Mouse (Mus musculus): Measurements from ENCODE around the gene Psip1. TPM values are rescaled to one million over a fixed set of nuclear protein-coding genes. Genes with fewer than 3 reads are reported as not detected.
A peak's percentile ranks its signal among the peaks of the same experiment; 100 is the strongest.

The Psip1 gene
- polyA plus RNA-seq, 1 experiment, result 24.0 TPM

DNA sequence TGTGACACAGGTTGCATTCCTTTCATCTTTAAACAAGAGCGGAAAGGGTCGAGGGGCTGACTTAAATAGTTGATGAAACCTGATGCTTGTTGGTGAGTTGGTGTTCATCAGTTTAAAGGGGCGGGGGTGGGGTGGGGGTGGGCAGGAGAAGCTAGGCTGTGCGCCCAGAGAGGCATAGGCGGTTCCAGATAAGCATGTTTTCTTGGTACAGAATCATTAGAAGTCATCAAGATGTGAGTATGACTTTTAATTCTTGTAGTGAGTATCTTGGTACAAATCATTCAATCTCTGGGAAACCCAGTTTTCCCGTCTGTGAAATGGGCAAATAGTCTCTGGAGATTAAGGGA, 40.7 kb upstream of the Psip1 start:
- Histone ChIP-seq H3K4me2 (ENCODE audit: low read depth) (no peak overlapping the region), H3K4me3 (no peak overlapping the region), H3K36me3 (ENCODE audit: control insufficient read depth, insufficient read depth) (no peaks in the 10 kb centered on the region), H3ac (ENCODE audit: control insufficient read depth, insufficient read length) (no peak overlapping the region), H3K79me2 (ENCODE audit: control insufficient read depth, insufficient read depth) (no peaks in the 10 kb centered on the region), H3K27me3 (ENCODE audit: control insufficient read depth, insufficient read depth, insufficient read length) (no peaks in the 10 kb centered on the region)
- TF ChIP-seq TCF12 (IDR thresholded peaks at IDR 0.05; ENCODE audit: insufficient read depth, poor library complexity, severe bottlenecking), result no peak
- no peak for TF ChIP-seq SRF (IDR thresholded peaks at IDR 0.05; ENCODE audit: control insufficient read depth, insufficient read length, low read depth)
- no peak for TF ChIP-seq MAX (IDR thresholded peaks at IDR 0.05; ENCODE audit: low read depth)

DNA sequence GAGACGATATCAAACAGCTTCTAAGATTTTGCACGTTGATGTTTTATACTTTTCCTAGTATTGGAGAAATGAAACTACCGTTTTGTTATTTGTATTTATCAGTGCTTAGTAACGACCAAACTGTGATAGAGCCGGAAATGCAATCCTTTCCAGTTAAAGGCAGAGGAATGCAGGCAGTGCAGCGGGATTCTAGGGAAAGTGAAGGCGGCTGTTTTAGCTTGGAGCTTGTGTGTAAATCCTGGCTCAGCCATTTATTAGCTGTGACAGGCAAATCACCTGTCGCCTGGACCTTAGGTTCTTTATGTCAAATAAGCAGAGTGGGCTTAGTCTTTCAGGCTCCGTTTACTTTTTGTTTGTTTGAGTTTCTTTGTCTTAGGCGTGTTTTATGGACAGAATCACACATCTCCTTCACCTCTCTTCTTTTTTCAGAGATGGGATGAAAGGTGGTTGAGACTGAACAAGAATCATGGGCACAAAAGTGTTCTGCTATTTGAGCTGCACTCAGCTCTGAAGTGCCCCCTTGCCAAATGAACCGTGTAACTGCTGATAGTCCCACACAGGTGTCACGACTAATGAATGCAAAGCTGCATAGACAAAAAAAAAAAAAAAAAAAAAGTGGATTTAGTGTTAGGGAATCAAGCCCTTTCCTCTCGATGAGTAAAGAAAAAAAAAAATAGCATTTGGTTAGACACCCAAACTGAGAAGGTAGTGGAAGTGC, 40.2 kb upstream of the Psip1 start:
- Histone ChIP-seq H3K4me3 (peak overlapping the region; percentile 78), H3K79me2 (ENCODE audit: control insufficient read depth, insufficient read depth) (no peaks in the 10 kb centered on the region), H3K4me2 (ENCODE audit: low read depth) (peak overlapping the region; percentile 91), H3K36me3 (ENCODE audit: control insufficient read depth, insufficient read depth) (no peaks in the 10 kb centered on the region), H3K27me3 (ENCODE audit: control insufficient read depth, insufficient read depth, insufficient read length) (no peaks in the 10 kb centered on the region), H3ac (ENCODE audit: control insufficient read depth, insufficient read length) (peak overlapping the region; percentile 15)
- TF ChIP-seq MYOG (IDR thresholded peaks at IDR 0.05; ENCODE audit: control insufficient read depth in 1 of 3, insufficient read depth in 1 of 3, insufficient read length in 2 of 3, low read depth in 2 of 3), result no peak
- no peak for TF ChIP-seq POLR2A (IDR thresholded peaks at IDR 0.05; ENCODE audit: insufficient read length, low read depth)
- TF ChIP-seq MYOD1 (IDR thresholded peaks at IDR 0.05; ENCODE audit: control insufficient read depth in 1 of 3, insufficient read length in 2 of 3, low read depth in 2 of 3), result no peak
- no peak for TF ChIP-seq SRF (IDR thresholded peaks at IDR 0.05; ENCODE audit: control insufficient read depth, insufficient read length, low read depth)
- no peak for TF ChIP-seq USF1 (IDR thresholded peaks at IDR 0.05; ENCODE audit: low read depth)
- TF ChIP-seq CEBPB (IDR thresholded peaks at IDR 0.05; ENCODE audit: insufficient read depth, poor library complexity, severe bottlenecking), result no peak
- no peak for TF ChIP-seq E2F4 (IDR thresholded peaks at IDR 0.05; ENCODE audit: insufficient read depth)
- TF ChIP-seq POLR2AphosphoS2 (IDR thresholded peaks at IDR 0.05; ENCODE audit: insufficient read length, low read depth), result no peak
- no peak for TF ChIP-seq MAX (IDR thresholded peaks at IDR 0.05; ENCODE audit: low read depth)
- no peak for TF ChIP-seq TCF3 (IDR thresholded peaks at IDR 0.05; ENCODE audit: insufficient read length, low read depth)
- TF ChIP-seq TCF12 (IDR thresholded peaks at IDR 0.05; ENCODE audit: insufficient read depth, poor library complexity, severe bottlenecking), result no peak
- TF ChIP-seq REST (IDR thresholded peaks at IDR 0.05; ENCODE audit: insufficient read depth, insufficient read length), result no peak

DNA sequence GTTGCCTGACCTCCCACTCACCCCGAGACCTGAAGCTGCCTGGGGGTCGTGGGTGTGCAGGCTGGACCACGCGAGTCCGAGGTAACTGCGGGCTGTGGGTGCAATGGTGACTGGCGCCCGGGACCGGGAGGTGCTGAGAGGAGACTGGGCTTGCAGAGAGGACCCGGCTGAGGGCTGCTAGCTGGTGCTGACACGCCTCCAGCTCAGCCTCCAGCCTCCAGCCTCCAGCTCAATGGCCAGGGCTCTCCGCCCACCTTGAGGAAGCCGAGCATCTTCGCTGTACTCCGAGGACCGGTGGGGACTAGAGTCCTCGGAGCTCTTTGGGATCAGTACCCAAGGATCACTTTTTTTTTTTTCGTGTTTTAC, 39.4 kb upstream of the Psip1 start:
- no peaks in the 10 kb centered on the region for H3K27me3 ChIP-seq (ENCODE audit: control insufficient read depth, insufficient read depth, insufficient read length)
- H3ac ChIP-seq (ENCODE audit: control insufficient read depth, insufficient read length), result peak overlapping the region; percentile 15
- TF ChIP-seq REST (IDR thresholded peaks at IDR 0.05; ENCODE audit: insufficient read depth, insufficient read length) (no peak), TCF3 (IDR thresholded peaks at IDR 0.05; ENCODE audit: insufficient read length, low read depth) (no peak), MYOD1 (IDR thresholded peaks at IDR 0.05; ENCODE audit: control insufficient read depth in 1 of 3, insufficient read length in 2 of 3, low read depth in 2 of 3) (no peak), USF1 (IDR thresholded peaks at IDR 0.05; ENCODE audit: low read depth) (no peak), E2F4 (IDR thresholded peaks at IDR 0.05; ENCODE audit: insufficient read depth) (no peak), SRF (IDR thresholded peaks at IDR 0.05; ENCODE audit: control insufficient read depth, insufficient read length, low read depth) (no peak), POLR2A (IDR thresholded peaks at IDR 0.05; ENCODE audit: insufficient read length, low read depth) (no peak), CEBPB (IDR thresholded peaks at IDR 0.05; ENCODE audit: insufficient read depth, poor library complexity, severe bottlenecking) (no peak), MAX (IDR thresholded peaks at IDR 0.05; ENCODE audit: low read depth) (no peak), POLR2AphosphoS2 (IDR thresholded peaks at IDR 0.05; ENCODE audit: insufficient read length, low read depth) (no peak), MYOG (IDR thresholded peaks at IDR 0.05; ENCODE audit: control insufficient read depth in 1 of 3, insufficient read depth in 1 of 3, insufficient read length in 2 of 3, low read depth in 2 of 3) (no peak)
- H3K4me2 ChIP-seq (ENCODE audit: low read depth), result peak overlapping the region; percentile 91
- H3K36me3 ChIP-seq (ENCODE audit: control insufficient read depth, insufficient read depth), result no peaks in the 10 kb centered on the region
- H3K79me2 ChIP-seq (ENCODE audit: control insufficient read depth, insufficient read depth), result no peaks in the 10 kb centered on the region
- H3K4me3 ChIP-seq, result peak overlapping the region; percentile 78

DNA sequence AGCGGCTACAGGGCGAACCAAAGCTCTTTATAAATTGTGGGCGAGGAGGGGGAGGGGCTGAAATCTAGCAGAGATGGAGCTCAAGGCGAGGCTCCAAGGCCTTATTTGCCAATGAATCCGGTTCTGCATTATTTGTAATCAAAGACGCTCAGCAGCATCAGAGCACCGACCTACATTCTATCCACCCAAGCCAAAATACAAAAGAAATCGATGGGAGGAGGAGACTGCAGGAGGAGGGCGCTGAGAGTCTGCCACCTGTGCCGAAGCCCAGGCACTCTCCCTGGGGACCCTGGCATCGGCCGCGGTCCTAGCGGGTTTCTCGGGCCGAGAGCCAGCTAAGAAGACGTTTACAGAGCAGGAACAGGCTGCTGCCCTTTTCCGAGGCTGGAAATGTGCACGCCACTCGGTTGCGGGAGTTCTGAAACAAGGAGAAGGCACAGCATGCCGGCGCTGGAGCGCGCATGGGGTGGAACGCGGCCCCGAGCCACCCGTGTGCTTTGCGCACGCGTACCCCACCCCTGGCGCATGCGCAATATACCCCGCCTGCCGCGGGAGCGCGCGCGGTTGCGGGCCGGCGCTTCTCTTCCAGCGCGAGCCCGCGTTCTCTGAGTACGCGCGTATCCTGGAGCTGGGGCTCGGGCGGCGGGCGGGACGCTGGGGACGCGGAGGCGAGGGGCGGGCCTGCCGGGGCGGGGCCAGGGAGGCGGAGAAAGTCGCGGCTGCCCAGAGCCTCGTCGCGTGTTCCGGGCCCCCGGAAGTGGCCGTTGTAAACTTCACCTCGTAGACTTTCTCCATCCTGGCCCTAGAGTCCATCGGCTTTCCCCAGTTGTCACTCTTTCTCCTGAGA, 38.8 kb upstream of the Psip1 start, which contains the start of gene Ccdc171:
TSS of gene Ccdc171 (plus strand) at position 703 of the 847 bp plus-strand sequence.
- peak within 1 kb of the TSS; percentile 78 for H3K4me3 ChIP-seq
- H3K27me3 ChIP-seq (ENCODE audit: control insufficient read depth, insufficient read depth, insufficient read length), result no peaks in the 10 kb centered on the region
- H3K79me2 ChIP-seq (ENCODE audit: control insufficient read depth, insufficient read depth), result no peaks in the 10 kb centered on the region
- H3ac ChIP-seq (ENCODE audit: control insufficient read depth, insufficient read length), result peak within 1 kb of the TSS; percentile 15
- peak; percentile 97 for TF ChIP-seq POLR2AphosphoS2 (IDR thresholded peaks at IDR 0.05; ENCODE audit: insufficient read length, low read depth)
- peak in 1 of 3 experiments; percentile 3 for TF ChIP-seq MYOG (IDR thresholded peaks at IDR 0.05; ENCODE audit: control insufficient read depth in 1 of 3, insufficient read depth in 1 of 3, insufficient read length in 2 of 3, low read depth in 2 of 3)
- peak in 1 of 3 experiments; percentile 5 for TF ChIP-seq MYOD1 (IDR thresholded peaks at IDR 0.05; ENCODE audit: control insufficient read depth in 1 of 3, insufficient read length in 2 of 3, low read depth in 2 of 3)
- TF ChIP-seq POLR2A (IDR thresholded peaks at IDR 0.05; ENCODE audit: insufficient read length, low read depth), result peak; percentile 96
- no peak for TF ChIP-seq CEBPB (IDR thresholded peaks at IDR 0.05; ENCODE audit: insufficient read depth, poor library complexity, severe bottlenecking)
- H3K4me2 ChIP-seq (ENCODE audit: low read depth), result peak within 1 kb of the TSS; percentile 91
- no peaks in the 10 kb centered on the region for H3K36me3 ChIP-seq (ENCODE audit: control insufficient read depth, insufficient read depth)

All from myocyte (in vitro differentiated cells).